Mouse (Mus musculus) liver, postnatal 0 days (tissue): Measurements from ENCODE around the gene Lasp1.

Experiments
- CTCF ChIP-seq: sonication (generic); IDR thresholded peaks from 2 replicates; pipeline ENCODE4 v1.5.1; 2016; ENCODE audit warnings: antibody characterized with exemption, low read depth
- EP300 ChIP-seq: IDR thresholded peaks from 2 replicates; pipeline ENCODE4 v1.6.1; 2016; ENCODE audit warnings: antibody characterized with exemption, low read depth, mild to moderate bottlenecking

GRCm38 (mm10) chr11:97758125-97758524, 40.7 kb upstream of the Lasp1 start:
- TF ChIP-seq EP300, result no peak
- TF ChIP-seq CTCF, result no peak
